Mouse (Mus musculus) neural tube, embryonic 12.5 days (tissue): ENCODE results near the gene Trrap. TPM values are rescaled to one million over a fixed set of nuclear protein-coding genes. Genes with fewer than 3 reads are reported as not detected.

Experiments used
- ATAC-seq: fragments of 200-750 bp; cut with Nextera tagmentation; 2 replicates; pipeline ENCODE4 v1.8.0; 2017; ENCODE audit warnings: low read depth, mild to moderate bottlenecking, moderate TSS enrichment, moderate library complexity; ENCODE audit not compliant: low FRiP score
- H3K27ac ChIP-seq: fragments of 300-500 bp; sonication (generic); 2 replicates; pipeline ENCODE4 v1.5.1; 2016
- H3K27me3 ChIP-seq: fragments of 300-500 bp; sonication (generic); replicated peaks from 2 replicates; pipeline ENCODE4 v1.6.1; 2016; ENCODE audit warnings: mild to moderate bottlenecking
- H3K36me3 ChIP-seq: fragments of 300-500 bp; sonication (generic); 2 replicates; pipeline ENCODE4 v1.6.1; 2016; ENCODE audit warnings: mild to moderate bottlenecking
- H3K4me1 ChIP-seq: fragments of 300-500 bp; sonication (generic); 2 replicates; pipeline ENCODE4 v1.6.1; 2016
- H3K4me2 ChIP-seq: fragments of 300-500 bp; sonication (generic); replicated peaks from 2 replicates; pipeline ENCODE4 v1.6.1; 2016; ENCODE audit warnings: mild to moderate bottlenecking
- H3K4me3 ChIP-seq: fragments of 300-500 bp; sonication (generic); 2 replicates; pipeline ENCODE4 v1.5.1; 2016
- H3K9ac ChIP-seq: fragments of 300-500 bp; sonication (generic); 2 replicates; pipeline ENCODE4 v1.6.1; 2016; ENCODE audit warnings: mild to moderate bottlenecking
- H3K9me3 ChIP-seq: fragments of 300-500 bp; sonication (generic); 2 replicates; pipeline ENCODE4 v1.6.1; 2016; ENCODE audit warnings: mild to moderate bottlenecking
- WGBS: fragments of 180-500 bp; shearing (Covaris S2); methylation state at CpG from one replicate; pipeline ENCODE4 v1.1.7; 2016; 5-methylcytosine and 5-hydroxymethylcytosine counted together
- polyA plus RNA-seq: library from polyadenylated mRNA; unstranded; fragments of >200 nt; fragmentation: Nextera tagmentation; extraction: Ambion mirVana; gene quantifications from 2 replicates; pipeline ENCODE4 v1.2.1, GENCODE M21; 2016

The Trrap gene
- polyA plus RNA-seq, 1 experiment from 2014 or later: 86.2 TPM

DNA sequence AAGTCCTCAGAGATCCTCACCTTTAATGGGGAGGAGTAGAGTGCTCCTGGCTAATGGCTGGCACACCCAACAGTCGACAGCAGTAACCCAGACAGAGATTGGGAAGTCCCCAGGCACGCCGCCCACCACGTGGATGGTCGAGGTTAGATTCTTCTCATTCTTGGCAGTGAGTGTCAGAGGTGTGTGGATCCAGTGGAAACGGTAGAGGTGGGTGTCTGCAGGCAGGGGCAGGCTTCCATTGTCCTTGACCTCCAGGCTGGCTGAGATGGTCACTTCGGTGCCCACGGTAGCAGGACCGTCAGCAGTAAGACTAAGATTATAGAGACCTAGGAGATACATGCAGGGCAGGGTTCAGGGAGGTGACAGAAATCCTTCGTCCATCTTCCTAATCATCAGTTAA lies 12.3 kb upstream of the Trrap start:
- no peak overlapping the region for H3K4me3 ChIP-seq
- 0 out of 2 replicates have a peak, but pooled peaks cover 2% of the 10 kb centered on the region for H3K4me1 ChIP-seq
- WGBS: 83% methylated on average over 10 of the region's 10 CpGs

DNA sequence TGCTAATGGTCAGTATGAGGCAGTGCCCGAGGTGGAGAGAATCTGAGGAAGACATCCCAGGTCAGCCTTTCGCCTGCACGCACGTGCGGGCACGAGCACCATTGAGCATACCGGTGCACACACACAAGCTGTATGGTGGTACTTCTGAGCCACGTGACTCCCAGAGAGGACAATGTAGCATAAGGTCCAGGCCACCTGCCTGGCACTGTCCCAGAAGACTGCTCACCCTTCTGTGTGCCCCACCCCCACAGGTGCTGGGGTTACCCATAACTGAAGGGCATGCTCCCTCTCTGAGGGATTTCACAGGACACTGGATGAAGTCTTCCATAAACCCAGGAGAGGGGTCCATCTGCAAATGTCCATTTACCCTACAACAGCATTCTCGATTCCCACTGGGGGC lies 10.1 kb upstream of the Trrap start:
- H3K4me3 ChIP-seq: no peak overlapping the region
- H3K36me3 ChIP-seq: no peaks in the 10 kb centered on the region
- no peak overlapping the region for H3K27ac ChIP-seq
- ATAC-seq: no peak
- no peak overlapping the region for H3K4me2 ChIP-seq
- WGBS: 92% methylated on average over 9 of the region's 9 CpGs
- H3K9ac ChIP-seq: no peak overlapping the region
- peaks cover 12% of the 10 kb centered on the region for H3K27me3 ChIP-seq
- H3K4me1 ChIP-seq: 0 out of 2 replicates have a peak, but pooled peaks cover 8% of the 10 kb centered on the region
- no peaks in the 10 kb centered on the region for H3K9me3 ChIP-seq

More for the DNA sequence above, 12.3 kb upstream of the Trrap start:
- H3K36me3 ChIP-seq: peaks cover under 1% of the 10 kb centered on the region; the same call in 1 of the 2 replicates
- no peak overlapping the region for H3K27ac ChIP-seq
- H3K9me3 ChIP-seq: no peaks in the 10 kb centered on the region
- no peak overlapping the region for H3K9ac ChIP-seq
- no peaks in the 10 kb centered on the region for H3K27me3 ChIP-seq
- ATAC-seq: no peak
- no peak overlapping the region for H3K4me2 ChIP-seq

DNA sequence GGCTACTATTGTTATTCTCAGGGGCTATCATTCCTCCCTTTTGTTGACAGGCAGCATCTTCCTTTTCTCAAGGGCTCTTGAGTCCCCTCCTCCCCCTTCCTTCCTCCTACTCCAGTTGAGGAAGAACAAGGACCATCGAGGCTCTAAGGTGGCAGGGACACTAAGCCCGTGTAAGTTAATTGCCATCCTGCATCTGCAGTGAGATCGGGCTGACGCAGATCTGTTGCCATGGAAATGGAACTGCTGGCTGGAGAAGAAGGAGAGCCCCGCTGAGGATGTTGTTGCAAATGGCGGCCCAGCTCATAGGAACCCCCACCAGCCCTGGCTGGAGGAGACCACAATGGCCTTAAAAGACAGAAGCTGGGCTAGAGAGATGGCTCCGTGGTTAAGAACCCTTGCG lies 9.1 kb upstream of the Trrap start:
- Histone ChIP-seq H3K27ac (no peak overlapping the region), H3K9me3 (no peaks in the 10 kb centered on the region), H3K4me3 (no peak overlapping the region), H3K36me3 (no peaks in the 10 kb centered on the region), H3K4me2 (peak overlapping the region; percentile 14), H3K9ac (no peak overlapping the region), H3K4me1 (0 out of 2 replicates have a peak, but pooled peaks cover 8% of the 10 kb centered on the region), H3K27me3 (peaks cover 15% of the 10 kb centered on the region)
- peak; percentile 12; the same call in 1 of the 2 replicates for ATAC-seq
- WGBS: 12% methylated on average over 8 of the region's 8 CpGs

DNA sequence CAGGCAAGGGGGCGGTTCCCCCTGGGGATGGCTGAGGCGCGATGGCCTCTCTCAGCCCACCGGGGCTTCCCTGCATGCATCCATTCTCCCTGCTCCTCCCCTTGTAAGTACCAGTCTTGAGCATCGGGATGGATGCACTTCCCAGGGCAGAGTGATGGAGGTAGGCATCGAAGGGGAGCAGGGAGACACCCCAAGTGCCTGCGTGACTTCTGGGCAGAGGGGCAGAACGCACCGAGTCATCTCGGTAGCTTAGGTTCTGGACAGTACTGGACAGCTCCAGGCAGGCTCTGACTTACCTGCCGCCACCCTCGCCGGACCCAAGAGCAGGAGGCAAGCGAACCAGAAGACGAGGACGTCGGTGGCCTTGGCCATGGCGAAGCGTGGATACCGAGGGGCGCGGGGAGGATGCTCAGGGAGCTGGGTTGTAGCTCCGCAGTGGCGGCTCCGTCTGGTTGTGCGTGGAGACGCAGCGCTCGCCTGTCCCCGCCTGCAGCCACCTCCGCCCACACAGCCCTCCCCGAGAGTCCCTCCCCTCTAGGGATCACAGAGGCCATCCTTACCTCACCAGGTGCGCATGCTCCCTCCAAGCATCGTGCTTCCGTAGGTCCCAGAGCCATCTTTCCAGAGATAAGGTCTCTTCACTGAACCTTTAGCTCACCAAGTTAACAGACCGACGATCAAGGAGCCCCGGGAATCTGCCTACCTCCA lies 6.2 kb upstream of the Trrap start, which contains the start of gene Tmem130:
Gene Tmem130, minus strand, starts transcription at position 658 of the 708 bp plus-strand sequence.
- WGBS: 2% methylated on average over 38 of the region's 38 CpGs
- peak; percentile 76 for ATAC-seq
- H3K27ac ChIP-seq: peak within 1 kb of the TSS; percentile 59; the same call in 1 of the 2 replicates

DNA sequence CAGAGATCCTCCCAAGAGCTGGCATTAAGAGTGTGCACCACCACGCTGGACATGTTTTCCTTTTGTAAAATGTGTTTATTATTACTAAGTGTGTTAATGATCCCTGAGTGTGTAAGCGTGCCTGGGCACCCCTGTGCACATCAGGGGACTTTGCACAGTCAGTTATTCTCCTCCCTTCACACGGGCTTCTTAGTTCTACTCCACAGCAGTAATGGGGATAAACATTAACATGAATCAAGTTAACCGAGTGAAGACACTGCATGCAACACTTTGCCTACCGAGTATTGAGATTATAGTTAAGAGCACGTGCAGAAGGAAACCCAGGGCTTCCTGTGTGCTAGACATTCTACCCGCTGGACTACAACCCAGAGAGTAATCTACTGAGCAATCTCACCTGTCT lies 1.5 kb upstream of the Trrap start:
- H3K27me3 ChIP-seq: peaks cover 14% of the 10 kb centered on the region
- no peak overlapping the region for H3K9ac ChIP-seq
- H3K4me3 ChIP-seq: no peak overlapping the region
- H3K9me3 ChIP-seq: no peaks in the 10 kb centered on the region
- WGBS: 81% methylated on average over 7 of the region's 7 CpGs
- H3K27ac ChIP-seq: no peak overlapping the region
- H3K4me2 ChIP-seq: no peak overlapping the region
- H3K36me3 ChIP-seq: peaks cover 2% of the 10 kb centered on the region
- no peak for ATAC-seq
- H3K4me1 ChIP-seq: peaks cover 16% of the 10 kb centered on the region

More for the DNA sequence above, 6.2 kb upstream of the Trrap start, which contains the start of gene Tmem130:
- Histone ChIP-seq H3K9ac (peak within 1 kb of the TSS; percentile 67), H3K4me3 (peak within 1 kb of the TSS; percentile 48), H3K27me3 (peaks cover 15% of the 10 kb centered on the region), H3K36me3 (no peaks in the 10 kb centered on the region), H3K9me3 (no peaks in the 10 kb centered on the region), H3K4me1 (0 out of 2 replicates have a peak, but pooled peaks cover 8% of the 10 kb centered on the region), H3K4me2 (peak within 1 kb of the TSS; percentile 65)

DNA sequence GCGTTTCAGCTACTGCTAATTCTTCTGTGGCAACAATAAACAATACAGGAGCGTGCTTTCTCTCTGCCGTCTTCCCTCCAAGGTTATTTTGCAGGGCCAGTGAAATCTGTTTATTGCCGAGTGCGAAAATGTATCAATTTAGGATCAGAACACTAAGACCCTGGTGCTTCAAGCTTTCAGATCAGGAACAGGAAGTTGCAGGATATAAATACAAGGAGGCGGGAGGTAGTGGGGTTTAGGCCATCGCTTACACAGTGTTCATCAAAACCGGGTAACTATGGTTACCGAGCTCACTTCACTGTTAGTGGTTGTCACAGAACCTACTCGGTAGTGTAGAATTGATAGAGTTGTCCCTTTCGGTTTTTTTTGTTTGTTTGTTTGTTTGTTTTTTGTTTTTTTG lies 886 bp upstream of the Trrap start:
- H3K27ac ChIP-seq: no peak overlapping the region
- WGBS: 88% methylated on average over 11 of the region's 11 CpGs
- no peak for ATAC-seq
- H3K4me3 ChIP-seq: no peak overlapping the region
- H3K4me2 ChIP-seq: no peak overlapping the region
- H3K36me3 ChIP-seq: peaks cover 9% of the 10 kb centered on the region
- H3K27me3 ChIP-seq: peaks cover 8% of the 10 kb centered on the region
- no peak overlapping the region for H3K9ac ChIP-seq
- no peaks in the 10 kb centered on the region for H3K9me3 ChIP-seq
- peaks cover 11% of the 10 kb centered on the region for H3K4me1 ChIP-seq

DNA sequence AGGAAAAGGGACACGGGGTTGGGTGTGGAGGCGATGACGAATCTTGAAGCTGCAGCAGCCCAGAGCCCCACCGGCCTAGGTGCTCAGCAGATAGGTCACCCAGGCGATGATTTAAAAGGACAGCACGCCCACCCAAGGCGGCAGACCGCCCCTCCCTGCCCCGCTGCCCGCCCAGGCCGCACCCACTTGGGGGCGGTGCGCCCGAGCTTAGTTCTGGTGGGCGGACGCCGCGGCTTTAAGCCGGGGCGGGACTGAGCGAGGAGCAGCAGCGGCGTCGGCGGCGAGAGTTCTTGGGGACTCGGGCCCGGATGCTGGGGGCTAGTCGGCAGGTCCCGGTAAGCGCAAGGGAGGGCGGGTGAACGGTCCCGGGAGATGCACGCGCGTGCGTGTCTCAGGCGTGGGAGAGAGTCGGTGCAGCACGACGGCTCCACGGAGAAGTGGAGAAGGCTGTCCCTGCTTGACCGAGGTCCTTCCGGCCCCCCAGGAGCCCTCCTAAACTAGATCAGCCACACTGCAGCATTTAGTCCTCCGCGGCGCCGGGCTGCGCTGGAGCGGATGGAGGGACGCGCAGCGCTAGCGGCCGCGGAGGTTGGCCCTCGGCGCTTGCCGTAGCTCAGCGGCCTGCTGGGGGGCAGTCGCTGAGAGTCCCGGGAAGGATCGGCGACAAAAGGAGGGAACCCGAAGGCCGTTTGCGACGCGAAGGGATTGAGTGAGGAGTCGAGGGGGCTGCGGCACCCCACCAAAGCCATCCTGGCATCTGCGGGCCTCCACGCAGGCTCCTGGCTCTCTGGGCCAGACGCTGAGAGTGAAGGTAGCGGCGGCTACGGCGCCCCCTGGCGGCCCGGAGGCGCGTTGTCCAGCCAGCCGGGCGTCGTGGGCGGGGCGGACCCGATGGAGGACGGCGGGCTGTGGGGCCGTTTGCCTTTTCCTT lies 644 bp downstream of the Trrap start:
- Histone ChIP-seq H3K9me3 (no peaks in the 10 kb centered on the region), H3K36me3 (peaks cover 20% of the 10 kb centered on the region), H3K27ac (peak overlapping the region; percentile 85), H3K4me3 (peak overlapping the region; percentile 78), H3K9ac (peak overlapping the region; percentile 87), H3K27me3 (no peaks in the 10 kb centered on the region), H3K4me1 (peaks cover 10% of the 10 kb centered on the region), H3K4me2 (peak overlapping the region; percentile 84)
- peak; percentile 92 for ATAC-seq
- WGBS: under 1% methylated on average over 92 of the region's 92 CpGs

DNA sequence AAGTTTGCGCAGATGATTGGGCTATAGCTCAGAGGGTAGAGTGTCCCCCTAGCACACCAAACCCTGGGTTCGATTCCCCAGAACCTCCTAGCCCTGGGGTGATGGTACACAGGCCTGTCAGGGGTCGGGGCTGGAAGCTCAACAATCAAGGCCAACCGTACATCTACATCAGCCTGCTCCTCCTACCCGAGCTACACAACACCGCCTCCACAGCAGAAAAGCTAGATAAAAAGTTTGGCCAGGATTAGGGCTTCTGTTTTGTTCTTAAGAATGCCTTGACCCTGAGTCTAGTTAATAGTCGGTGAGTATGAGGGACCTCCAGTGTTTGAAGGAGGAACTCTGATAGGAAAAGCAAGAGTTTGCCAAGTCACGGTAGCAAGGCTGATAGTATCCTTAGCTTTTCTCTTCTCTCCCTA lies 1.5 kb downstream of the Trrap start:
- Histone ChIP-seq H3K4me1 (peaks cover 10% of the 10 kb centered on the region), H3K9ac (peak overlapping the region; percentile 87), H3K36me3 (peaks cover 26% of the 10 kb centered on the region), H3K4me3 (peak overlapping the region; percentile 78), H3K4me2 (peak overlapping the region; percentile 84), H3K9me3 (no peaks in the 10 kb centered on the region), H3K27me3 (no peaks in the 10 kb centered on the region), H3K27ac (no peak overlapping the region)
- 0 out of 2 replicates have a peak, but pooled peaks have one; percentile 5 for ATAC-seq
- 46% methylated on average over 8 of the region's 8 CpGs for whole genome bisulfite sequencing

DNA sequence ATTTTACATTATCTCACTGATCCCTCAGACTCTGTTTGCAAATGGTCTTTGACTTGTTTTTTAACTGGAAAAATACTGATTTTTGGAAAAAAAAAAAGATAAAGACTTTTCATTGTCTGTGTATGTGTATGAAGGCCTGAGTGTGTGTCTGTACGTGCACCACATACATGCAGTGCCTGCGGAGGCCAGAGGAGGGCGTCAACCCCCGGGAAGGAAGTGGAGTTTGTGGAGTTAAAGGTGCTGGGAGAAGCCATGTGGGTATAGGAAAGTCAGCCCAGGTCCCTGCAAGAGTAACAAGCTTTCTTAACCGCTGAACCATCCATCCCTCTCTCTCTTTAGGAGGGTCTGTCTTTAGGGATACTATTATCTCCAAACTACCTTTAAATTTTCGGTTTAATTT lies 5.7 kb downstream of the Trrap start:
- Histone ChIP-seq H3K4me3 (no peak overlapping the region), H3K4me1 (peaks cover 10% of the 10 kb centered on the region), H3K27me3 (no peaks in the 10 kb centered on the region), H3K9ac (no peak overlapping the region), H3K27ac (no peak overlapping the region), H3K9me3 (no peaks in the 10 kb centered on the region), H3K36me3 (peaks cover 48% of the 10 kb centered on the region), H3K4me2 (no peak overlapping the region)
- WGBS: 92% methylated on average over 6 of the region's 6 CpGs
- ATAC-seq: no peak

DNA sequence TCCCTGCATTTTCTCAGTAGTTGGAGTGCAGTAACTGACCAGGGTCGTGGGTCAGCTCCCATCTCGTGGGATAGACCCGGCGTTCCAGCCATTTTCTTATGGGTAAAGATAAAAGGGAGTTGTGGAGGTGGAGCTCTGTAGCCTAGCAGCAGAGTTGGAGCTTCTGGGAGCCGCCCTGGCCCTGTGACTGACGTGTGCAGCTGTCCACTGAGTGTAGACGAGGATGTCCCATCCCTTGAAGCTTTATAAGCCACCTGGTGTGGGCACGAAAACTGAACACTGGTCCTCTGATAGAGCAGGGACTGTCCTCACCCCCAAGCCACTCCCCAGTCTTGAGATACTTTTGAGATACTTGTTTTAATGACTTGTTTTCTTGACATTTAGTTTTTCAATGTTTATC lies 13.1 kb downstream of the Trrap start:
- Histone ChIP-seq H3K9ac (no peak overlapping the region), H3K9me3 (no peaks in the 10 kb centered on the region), H3K4me2 (no peak overlapping the region), H3K4me3 (no peak overlapping the region), H3K27ac (no peak overlapping the region), H3K27me3 (no peaks in the 10 kb centered on the region), H3K36me3 (peaks cover 84% of the 10 kb centered on the region), H3K4me1 (no peaks in the 10 kb centered on the region)
- 89% methylated on average over 8 of the region's 8 CpGs for WGBS
- ATAC-seq: no peak

DNA sequence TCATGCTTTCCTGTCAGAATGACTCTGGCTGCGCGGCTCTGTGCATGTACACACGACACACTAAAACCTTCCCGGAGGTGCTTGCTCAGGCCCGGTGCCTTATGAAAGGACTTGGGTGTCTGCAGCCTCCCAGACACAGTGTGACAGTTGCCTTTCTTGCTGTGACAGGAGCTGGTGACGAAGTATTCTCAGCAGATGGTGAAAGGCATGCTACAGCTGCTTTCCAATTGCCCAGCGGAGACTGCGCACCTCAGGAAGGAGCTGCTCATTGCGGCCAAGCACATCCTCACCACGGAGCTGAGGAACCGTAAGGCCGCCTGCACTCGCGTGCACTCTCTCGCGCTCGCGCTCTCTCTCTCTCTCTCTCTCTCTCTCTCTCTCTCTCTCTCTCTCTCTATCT lies 18.9 kb downstream of the Trrap start:
- H3K4me1 ChIP-seq: no peaks in the 10 kb centered on the region
- H3K9me3 ChIP-seq: no peaks in the 10 kb centered on the region
- no peak for ATAC-seq
- no peak overlapping the region for H3K27ac ChIP-seq
- peaks cover 99% of the 10 kb centered on the region for H3K36me3 ChIP-seq
- H3K27me3 ChIP-seq: no peaks in the 10 kb centered on the region
- no peak overlapping the region for H3K4me3 ChIP-seq
- WGBS: 95% methylated on average over 18 of the region's 18 CpGs
- H3K4me2 ChIP-seq: no peak overlapping the region
- H3K9ac ChIP-seq: no peak overlapping the region

DNA sequence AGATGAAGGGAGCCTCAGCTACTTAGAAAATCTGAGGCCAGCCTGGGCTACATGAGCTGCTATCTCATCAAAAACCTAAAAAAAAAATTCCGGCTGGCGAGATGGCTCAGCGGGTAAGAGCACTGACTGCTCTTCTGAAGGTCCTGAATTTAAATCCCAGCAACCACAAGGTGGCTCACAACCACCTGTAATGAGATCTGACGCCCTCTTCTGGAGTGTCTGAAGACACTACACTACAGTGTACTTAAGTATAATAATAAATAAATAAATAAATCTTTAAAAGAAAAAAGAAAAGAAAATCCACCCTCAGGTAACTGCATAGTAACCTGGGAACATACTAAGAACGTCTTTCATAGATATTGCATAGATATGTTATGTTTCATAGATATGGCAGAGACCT lies 25.8 kb downstream of the Trrap start:
- no peak overlapping the region for H3K9ac ChIP-seq
- H3K9me3 ChIP-seq: no peaks in the 10 kb centered on the region
- H3K4me3 ChIP-seq: no peak overlapping the region
- no peak overlapping the region for H3K4me2 ChIP-seq
- no peaks in the 10 kb centered on the region for H3K4me1 ChIP-seq
- no peak for ATAC-seq
- H3K36me3 ChIP-seq: peaks cover 99% of the 10 kb centered on the region
- no peak overlapping the region for H3K27ac ChIP-seq
- WGBS: 88% methylated on average over 5 of the region's 5 CpGs
- no peaks in the 10 kb centered on the region for H3K27me3 ChIP-seq
